Mouse (Mus musculus): ENCODE data around the gene Ext2. TPM values are rescaled to one million over a fixed set of nuclear protein-coding genes. Genes with fewer than 3 reads are reported as not detected.

Gene Ext2
- total RNA-seq (2021) = 10 to 100 TPM; 41.7 to 44.4 TPM

GRCm38 (mm10) chr2:93822045-93822749, at the start of gene Ext2:
Ext2 (minus strand) TSS chr2:93822568.
- intact Hi-C loops (cut with DNase I) = no loop called here
- peak; percentile 76 for DNase-seq (ENCODE audit: low spot score)

GRCm38 (mm10) chr2:93871411-93871925, 49.1 kb upstream of the Ext2 start:
- DNase-seq (ENCODE audit: low spot score) = no peak
- intact Hi-C loops (cut with DNase I) = loop anchor here (1.0 to 5.0 kb wide), 2 partner anchors 86 to 131 kb away; partner anchors contain the start of gene Gm13889

GRCm38 (mm10) chr2:93870842-93871241, 48.5 kb upstream of the Ext2 start:
- no peak for DNase-seq (ENCODE audit: low spot score)
- intact Hi-C loops (cut with DNase I) = loop anchor here (1.0 to 5.0 kb wide), 2 partner anchors 86 to 131 kb away; partner anchors contain the start of gene Gm13889

- intact Hi-C loops (cut with DNase I) = no loop called here
- no peak for DNase-seq (ENCODE audit: low spot score)
Measured at GRCm38 (mm10) chr2:93869107-93869600, 46.8 kb upstream of the Ext2 start, which contains the start of gene Accsl. Accsl (minus strand) TSS chr2:93869157.

GRCm38 (mm10) chr2:93868566-93868965, 46.2 kb upstream of the Ext2 start:
- no peak for DNase-seq (ENCODE audit: low spot score)
- intact Hi-C loops (cut with DNase I) = no loop called here

- intact Hi-C loops (cut with DNase I) = no loop called here
Measured at GRCm38 (mm10) chr2:93863229-93863628, 40.9 kb upstream of the Ext2 start.

GRCm38 (mm10) chr2:93858845-93859244, 36.5 kb upstream of the Ext2 start:
- intact Hi-C loops (cut with DNase I) = no loop called here
- no peak for DNase-seq (ENCODE audit: low spot score)

More at GRCm38 (mm10) chr2:93863229-93863628, 40.9 kb upstream of the Ext2 start:
- DNase-seq (ENCODE audit: low spot score) = no peak

GRCm38 (mm10) chr2:93851303-93851702, 28.9 kb upstream of the Ext2 start:
- no peak for DNase-seq (ENCODE audit: low spot score)
- intact Hi-C loops (cut with DNase I) = no loop called here

- DNase-seq (ENCODE audit: low spot score) = no peak
- intact Hi-C loops (cut with DNase I) = no loop called here
Measured at GRCm38 (mm10) chr2:93850317-93850944, 28.1 kb upstream of the Ext2 start.

GRCm38 (mm10) chr2:93849505-93850089, 27.2 kb upstream of the Ext2 start, which contains the start of gene Accs:
Accs (minus strand) TSS chr2:93849943.
- DNase-seq (ENCODE audit: low spot score) = peak; percentile 62
- intact Hi-C loops (cut with DNase I) = no loop called here

GRCm38 (mm10) chr2:93841349-93841748, 19.0 kb upstream of the Ext2 start:
- intact Hi-C loops (cut with DNase I) = no loop called here
- no peak for DNase-seq (ENCODE audit: low spot score)

GRCm38 (mm10) chr2:93840109-93840508, 17.7 kb upstream of the Ext2 start:
- intact Hi-C loops (cut with DNase I) = no loop called here
- DNase-seq (ENCODE audit: low spot score) = no peak

GRCm38 (mm10) chr2:93838931-93839330, 16.6 kb upstream of the Ext2 start:
- intact Hi-C loops (cut with DNase I) = no loop called here
- DNase-seq (ENCODE audit: low spot score) = no peak

- intact Hi-C loops (cut with DNase I) = no loop called here
- DNase-seq (ENCODE audit: low spot score) = no peak
Measured at GRCm38 (mm10) chr2:93836232-93836785, 13.9 kb upstream of the Ext2 start.

GRCm38 (mm10) chr2:93835596-93835995, 13.2 kb upstream of the Ext2 start:
- intact Hi-C loops (cut with DNase I) = no loop called here
- DNase-seq (ENCODE audit: low spot score) = no peak

GRCm38 (mm10) chr2:93823519-93823918, 1.2 kb upstream of the Ext2 start:
- peak; percentile 30 for DNase-seq (ENCODE audit: low spot score)
- intact Hi-C loops (cut with DNase I) = no loop called here

GRCm38 (mm10) chr2:93817791-93818190, 4.6 kb downstream of the Ext2 start:
- intact Hi-C loops (cut with DNase I) = loop anchor here (10.0 kb wide), 1 partner anchor 343 kb away; no protein-coding TSS in a partner anchor
- DNase-seq (ENCODE audit: low spot score) = no peak

GRCm38 (mm10) chr2:93813343-93813742, 9.0 kb downstream of the Ext2 start:
- no peak for DNase-seq (ENCODE audit: low spot score)
- intact Hi-C loops (cut with DNase I) = loop anchor here (10.0 kb wide), 1 partner anchor 339 kb away; no protein-coding TSS in a partner anchor

- intact Hi-C loops (cut with DNase I) = loop anchor here (10.0 kb wide), 1 partner anchor 337 kb away; no protein-coding TSS in a partner anchor
Measured at GRCm38 (mm10) chr2:93811812-93812211, 10.6 kb downstream of the Ext2 start.

GRCm38 (mm10) chr2:93809931-93810330, 12.4 kb downstream of the Ext2 start:
- no peak for DNase-seq (ENCODE audit: low spot score)
- intact Hi-C loops (cut with DNase I) = loop anchor here (10.0 kb wide), 1 partner anchor 335 kb away; no protein-coding TSS in a partner anchor

More at GRCm38 (mm10) chr2:93811812-93812211, 10.6 kb downstream of the Ext2 start:
- no peak for DNase-seq (ENCODE audit: low spot score)

Measured in heart, postnatal 25 days (tissue).